Mouse (Mus musculus): ENCODE results near the gene Dab1.

- TF ChIP-seq CTCF (IDR thresholded peaks at IDR 0.05; ENCODE audit: low read depth): no peak
- no peak for TF ChIP-seq EP300 (IDR thresholded peaks at IDR 0.05; ENCODE audit: low read depth)
Measured at GRCm38 (mm10) chr4:104217336-104217735, 598.2 kb downstream of the Dab1 start.
